Mouse (Mus musculus) ovary, postnatal 14 days (tissue): ENCODE data around the gene Dcaf17.

Experiments used
- DNase-seq: peaks from one replicate; pipeline ENCODE4 v3.0.0; 2022; ENCODE audit warnings: low spot score

Gene Dcaf17

DNA sequence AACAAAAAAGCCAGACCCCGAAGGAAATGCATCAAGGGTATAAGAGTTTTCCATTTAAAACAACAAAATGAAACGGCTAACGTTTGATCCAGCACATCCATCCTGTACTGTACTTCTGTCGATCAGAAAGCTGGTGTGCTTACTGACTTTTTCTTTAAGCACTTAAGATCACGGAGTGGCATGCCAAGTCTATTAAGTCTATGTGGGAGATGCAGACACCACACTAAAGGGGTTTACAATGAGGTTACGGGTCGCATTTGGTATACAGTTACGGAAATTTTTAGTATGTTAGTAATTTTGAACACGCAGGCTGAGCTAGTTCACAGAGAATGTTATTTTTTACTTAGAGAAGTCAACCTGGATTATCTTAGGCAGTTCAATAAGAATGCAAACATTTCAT, 412 bp upstream of the Dcaf17 start:
- DNase-seq, result no peak

GRCm38 (mm10) chr2:71056115-71056835, 1.1 kb downstream of the Dcaf17 start:
- DNase-seq, result no peak

GRCm38 (mm10) chr2:71071601-71072000, 16.5 kb downstream of the Dcaf17 start:
- DNase-seq, result no peak

- no peak for DNase-seq
Observed at GRCm38 (mm10) chr2:71073330-71073729, 18.2 kb downstream of the Dcaf17 start.

GRCm38 (mm10) chr2:71073828-71074227, 18.7 kb downstream of the Dcaf17 start:
- no peak for DNase-seq

GRCm38 (mm10) chr2:71082416-71082815, 27.3 kb downstream of the Dcaf17 start:
- DNase-seq, result no peak

DNA sequence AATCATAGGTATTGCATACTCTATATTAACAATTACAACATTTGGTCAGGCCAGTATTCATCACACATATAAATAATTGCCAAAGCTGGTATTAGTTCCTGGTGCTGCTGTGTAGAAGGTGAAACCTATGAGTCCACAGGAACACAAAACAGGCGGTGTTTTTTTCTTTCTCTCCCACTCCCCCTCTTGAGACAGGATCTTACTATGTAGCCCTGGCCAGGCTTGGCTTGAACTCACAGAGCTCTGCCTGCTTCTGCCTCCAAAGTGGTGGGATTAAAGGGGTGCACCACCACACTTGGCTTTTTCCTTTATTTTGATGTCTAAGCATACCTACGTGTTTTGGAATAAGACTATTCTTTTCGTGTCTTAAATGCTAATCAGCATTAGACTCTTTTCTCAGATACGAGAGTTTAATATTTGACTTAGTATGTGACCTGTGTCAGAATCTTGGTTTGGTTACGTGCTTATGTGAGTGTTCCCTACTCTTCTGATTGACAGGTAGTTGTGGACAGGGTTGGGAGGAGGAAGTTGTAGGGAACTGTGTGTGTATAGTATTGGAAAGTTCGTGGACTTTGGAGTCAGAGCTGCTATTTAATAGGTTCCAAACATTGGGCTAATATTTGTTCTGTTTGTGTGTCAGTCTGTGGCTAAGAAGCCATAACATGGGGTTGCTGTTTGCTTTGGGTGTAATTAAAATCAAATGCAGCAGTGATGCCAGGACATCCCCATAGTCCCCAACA, 28.5 kb downstream of the Dcaf17 start:
- no peak for DNase-seq

GRCm38 (mm10) chr2:71089766-71090165, 34.6 kb downstream of the Dcaf17 start:
- DNase-seq, result no peak

DNA sequence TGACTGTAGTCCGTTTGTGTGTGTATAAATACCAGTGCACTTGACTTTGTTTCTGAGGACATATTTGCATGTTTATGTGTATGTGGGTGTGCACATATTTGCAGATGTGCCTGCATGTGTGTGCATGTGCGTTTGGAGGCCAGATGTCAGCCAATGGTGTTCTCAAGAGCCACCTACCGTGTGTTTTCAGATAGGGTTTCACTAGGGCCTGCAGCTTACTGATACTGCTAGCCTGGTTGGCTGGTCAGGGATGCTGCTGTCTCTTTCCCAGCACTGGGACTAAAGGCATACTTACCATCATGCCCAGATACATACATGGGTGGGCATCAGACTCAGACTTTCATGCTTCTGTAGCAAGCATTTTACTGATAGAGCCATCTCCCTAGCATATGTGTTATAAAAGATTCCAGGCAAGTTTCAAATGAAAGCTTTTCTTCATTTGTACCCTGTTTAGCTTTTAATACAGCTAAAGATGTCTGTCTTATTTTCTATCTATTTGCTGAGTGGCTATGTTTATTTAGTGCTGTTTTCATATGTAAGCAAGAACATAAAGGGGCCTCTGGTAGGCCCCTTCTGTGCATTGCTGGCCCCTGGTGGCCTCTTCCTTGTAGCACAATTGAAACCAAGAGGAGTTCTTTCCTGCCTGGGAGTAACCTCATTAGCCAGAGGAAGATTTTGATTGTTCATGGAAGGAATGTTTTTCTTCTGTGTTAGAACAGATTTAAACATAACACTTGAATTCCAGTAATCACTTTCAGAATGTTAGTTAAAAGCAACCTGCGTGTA, 35.7 kb downstream of the Dcaf17 start:
- DNase-seq, result peak; percentile 5

DNA sequence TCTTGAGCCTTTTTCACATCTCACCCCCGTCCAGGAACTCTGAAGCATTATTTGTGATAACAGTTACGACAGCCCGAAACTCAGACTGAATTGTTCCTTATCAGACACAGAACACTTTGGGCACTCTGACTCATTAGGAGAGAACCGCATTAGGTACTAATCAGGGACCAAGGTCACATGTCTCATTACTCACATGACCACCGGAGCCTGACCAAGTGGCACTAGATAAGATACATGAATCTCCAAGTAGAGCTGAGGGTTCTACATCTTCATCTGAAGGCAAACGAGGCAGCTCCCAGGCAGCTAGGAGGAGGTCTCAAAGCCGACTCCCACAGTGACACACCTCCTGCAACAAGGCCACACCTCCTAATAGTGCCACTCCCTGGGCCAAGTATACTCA, 41.0 kb downstream of the Dcaf17 start:
- DNase-seq, result no peak

DNA sequence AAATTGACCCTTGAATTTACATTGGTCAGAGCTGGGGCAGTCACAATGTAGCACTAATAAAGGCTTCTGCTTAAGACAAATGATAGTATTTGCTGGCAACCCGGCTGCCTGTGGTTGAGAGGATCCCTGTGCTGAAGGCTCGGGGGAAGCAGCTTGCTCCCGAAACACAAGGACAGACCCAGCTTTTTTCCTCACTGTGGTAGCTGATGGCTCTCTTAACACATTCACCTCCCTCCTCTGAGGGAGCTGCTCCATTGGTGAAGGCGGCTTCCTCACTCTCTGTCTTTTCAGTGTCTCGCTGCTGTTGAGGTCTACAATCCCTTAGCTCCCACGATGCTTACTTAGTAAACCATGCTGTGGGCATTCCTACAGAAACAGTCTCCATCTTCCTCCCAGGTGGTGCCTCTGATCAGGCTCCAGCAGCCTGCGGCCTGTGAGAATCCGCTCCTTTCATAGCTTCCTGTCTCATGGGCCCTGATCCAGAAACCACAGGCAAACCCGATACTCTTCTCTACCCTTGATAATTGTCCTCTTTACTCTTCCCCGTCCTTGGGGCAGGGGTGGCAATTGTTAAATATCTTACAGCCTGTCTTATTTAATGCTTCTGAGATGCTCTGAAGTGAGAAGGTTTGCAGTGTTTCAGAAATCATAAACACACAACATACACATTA, 47.6 kb downstream of the Dcaf17 start:
- no peak for DNase-seq

GRCm38 (mm10) chr2:71103292-71103680, 48.2 kb downstream of the Dcaf17 start:
- no peak for DNase-seq

DNA sequence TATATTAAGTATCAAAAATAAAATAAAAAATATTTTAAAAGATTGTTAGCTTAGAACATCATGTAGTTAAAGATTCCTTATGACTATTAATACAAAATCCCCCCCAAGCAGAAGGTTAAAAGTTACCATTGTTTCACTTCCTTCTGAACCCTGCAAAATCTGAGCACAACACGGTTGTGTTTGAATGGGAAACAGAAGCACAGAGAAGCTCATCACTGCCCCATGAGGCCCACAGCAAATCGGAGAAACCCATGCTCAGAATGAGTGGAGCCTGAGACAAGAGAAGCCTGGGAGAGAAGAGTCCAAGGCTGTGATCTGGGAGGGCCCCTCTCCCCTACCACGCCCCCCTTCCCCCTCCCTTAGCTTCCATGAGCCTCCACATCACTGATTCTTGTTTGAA, 49.6 kb downstream of the Dcaf17 start:
- no peak for DNase-seq

GRCm38 (mm10) chr2:71105469-71106215, 50.5 kb downstream of the Dcaf17 start:
- no peak for DNase-seq

- DNase-seq, result no peak
Observed at GRCm38 (mm10) chr2:71107225-71107624, 52.1 kb downstream of the Dcaf17 start.

GRCm38 (mm10) chr2:71108541-71108940, 53.4 kb downstream of the Dcaf17 start:
- DNase-seq, result no peak

GRCm38 (mm10) chr2:71113489-71114171, 58.5 kb downstream of the Dcaf17 start:
- DNase-seq, result no peak

DNA sequence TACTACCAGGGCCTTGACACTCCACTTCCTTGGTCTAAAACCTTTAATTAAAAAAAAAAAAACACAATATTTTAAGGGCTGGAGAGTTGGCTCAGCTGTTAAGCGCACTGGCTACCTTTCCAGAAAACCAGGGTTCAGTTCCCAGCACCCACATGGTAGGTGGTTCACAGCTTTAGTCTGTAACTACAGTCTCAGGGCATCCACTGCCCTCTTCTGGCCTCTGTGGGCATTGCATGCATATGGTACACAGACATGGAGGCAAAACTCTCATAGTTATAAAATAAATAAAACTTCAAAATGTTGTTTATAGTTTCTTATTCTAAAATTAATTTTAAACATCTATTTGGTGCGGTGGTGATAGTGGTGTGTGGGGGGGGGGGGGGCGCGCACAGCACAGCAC, 61.0 kb downstream of the Dcaf17 start:
- DNase-seq, result no peak

- DNase-seq, result peak; percentile 41
Observed at GRCm38 (mm10) chr2:71117797-71118708, 62.9 kb downstream of the Dcaf17 start, which contains the start of gene Cybrd1. Gene Cybrd1, plus strand, starts transcription at chr2:71117923.

DNA sequence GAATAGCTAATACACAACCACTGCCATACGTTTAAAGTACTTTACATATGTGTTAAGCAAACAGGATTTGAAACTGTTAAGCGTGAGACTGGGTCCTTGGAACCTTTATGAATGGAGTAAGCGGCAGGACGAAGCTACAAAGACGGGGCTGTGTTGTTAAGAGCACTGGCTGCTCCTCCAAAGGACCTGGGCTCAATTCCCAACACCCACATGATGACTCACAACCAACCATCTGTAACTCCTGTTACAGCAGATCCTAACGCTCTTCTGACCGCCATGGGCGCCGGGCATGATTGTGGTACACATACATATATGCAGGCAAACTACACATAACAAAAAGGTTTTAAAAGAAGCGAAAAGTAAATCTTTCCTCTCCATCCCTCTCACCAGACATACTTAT, 65.7 kb downstream of the Dcaf17 start:
- DNase-seq, result no peak
